Mouse (Mus musculus) kidney, adult 2 months (tissue): Measurements from ENCODE around the gene Dedd.

Experiments
- CTCF ChIP-seq: fragments of 200-500 bp; conservative IDR thresholded peaks from 2 replicates; pipeline ENCODE4 v1.5.1; 2011; ENCODE audit warnings: low read depth, mild to moderate bottlenecking, control low read depth, low read length, moderate library complexity, mixed read lengths; ENCODE audit not compliant: insufficient read depth, insufficient read length
- POLR2A ChIP-seq: fragments of 200-500 bp; IDR thresholded peaks from one replicate; pipeline ENCODE4 v1.6.1; 2011; ENCODE audit warnings: low read depth, low read length, control low read depth

DNA sequence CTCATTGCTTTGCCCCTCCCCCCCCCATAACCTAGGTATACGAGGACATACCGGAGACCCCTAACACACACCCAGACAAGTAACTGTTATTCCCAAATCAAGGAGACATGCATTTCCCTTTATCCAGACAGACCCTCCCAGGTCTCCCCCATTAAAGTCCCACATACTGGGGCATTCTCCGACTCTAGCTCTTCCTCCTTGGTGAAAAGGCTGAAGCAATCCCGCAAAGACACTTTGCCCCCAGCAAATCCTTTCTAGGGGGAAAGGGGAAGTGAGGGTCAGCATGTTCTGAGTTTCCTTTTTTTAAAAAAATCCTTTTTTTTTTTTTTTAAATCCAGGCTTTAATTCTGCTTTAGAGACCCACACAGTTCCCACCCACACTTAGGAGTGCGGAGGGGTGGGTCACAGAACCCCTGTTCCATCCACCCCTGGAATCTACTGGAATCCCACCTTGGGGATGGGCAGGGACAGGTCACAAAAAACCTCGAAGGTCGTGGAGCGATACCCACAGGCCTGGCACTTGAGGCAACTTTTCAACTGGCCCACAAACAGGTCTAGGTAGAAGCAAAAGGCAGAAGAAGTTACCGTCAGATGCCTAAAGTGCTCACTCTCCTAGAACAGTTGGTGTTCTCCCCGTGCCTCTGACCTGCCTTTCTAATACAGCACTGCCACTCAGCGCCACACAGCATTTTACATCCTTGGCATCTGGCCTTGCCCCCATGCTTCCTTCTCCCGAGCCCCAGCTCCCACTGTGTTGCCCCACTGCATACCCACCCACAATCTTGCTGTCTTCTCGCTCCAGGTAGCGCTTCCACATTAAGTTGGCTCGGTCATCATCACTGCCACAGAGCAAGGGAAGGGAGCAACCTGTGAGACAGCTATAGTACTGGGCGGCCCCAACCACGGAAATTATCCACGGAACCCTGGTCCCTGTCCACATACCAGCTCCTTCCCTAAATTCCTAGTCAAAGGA lies 45.5 kb upstream of the Dedd start:
- TF ChIP-seq POLR2A (no peak), CTCF (no peak)
